Mouse (Mus musculus) common myeloid progenitor, adult 5-6 weeks (primary cell): Measurements from ENCODE around the gene Mms22l. TPM values are rescaled to one million over a fixed set of nuclear protein-coding genes. Genes with fewer than 3 reads are reported as not detected.
"Not testable (repeated sequence)": the region's sequence is repeated elsewhere in the genome, so short reads cannot be mapped to it uniquely, and the experiment has no call there.

Source experiments
- ATAC-seq: replicated peaks from 2 replicates; pipeline ENCODE4 v1.8.0; 2016; ENCODE audit warnings: low read depth, mild to moderate bottlenecking, moderate TSS enrichment, inconsistent platforms; ENCODE audit not compliant: poor library complexity, severe bottlenecking
- total RNA-seq: library from RNA; stranded (forward); fragments of 200-1000, 187-1606 nt; gene quantifications from 2 replicates; pipeline ENCODE4 v1.2.3, GENCODE M21; 2017

Mms22l gene
- total RNA-seq, result 44.5 and 86.6 TPM in 2 replicates

GRCm38 (mm10) chr4:24496116-24496952 is at the start of gene Mms22l:
Mms22l (plus strand) TSS chr4:24496451.
- ATAC-seq, result peak; percentile 97

DNA sequence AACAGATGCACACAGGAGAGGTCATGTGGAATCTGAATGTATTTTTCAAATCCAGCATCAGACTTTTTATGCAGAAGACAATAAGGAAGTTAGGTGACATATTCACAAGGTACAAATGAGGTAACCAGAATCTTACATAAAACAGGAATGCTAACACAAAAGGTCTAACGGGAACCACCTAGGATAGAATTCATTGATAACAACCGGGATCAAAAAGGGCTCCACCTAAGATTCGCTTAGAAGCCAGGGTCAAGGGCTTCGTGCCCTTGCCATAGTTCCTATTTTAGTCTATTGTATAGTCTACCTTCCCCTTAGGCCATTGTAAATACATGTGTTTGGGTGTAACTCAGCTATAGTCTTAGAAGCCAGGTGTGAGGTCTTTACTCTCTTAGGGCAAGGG is 12.2 kb upstream of the Mms22l start:
- not testable (repeated sequence) for ATAC-seq

- ATAC-seq, result no peak; the same call in 1 of the 2 replicates
Measured at GRCm38 (mm10) chr4:24496953-24497319, 685 bp downstream of the Mms22l start.

- no peak for ATAC-seq
Measured at GRCm38 (mm10) chr4:24509195-24509594, 12.9 kb downstream of the Mms22l start.

- ATAC-seq, result no peak
Measured at GRCm38 (mm10) chr4:24536989-24537388, 40.7 kb downstream of the Mms22l start.

GRCm38 (mm10) chr4:24543421-24543820 is 47.2 kb downstream of the Mms22l start:
- no peak for ATAC-seq

GRCm38 (mm10) chr4:24544677-24545151 is 48.5 kb downstream of the Mms22l start:
- no peak for ATAC-seq

- peak; percentile 58; the same call in 1 of the 2 replicates for ATAC-seq
Measured at GRCm38 (mm10) chr4:24556116-24556820, 60.0 kb downstream of the Mms22l start.

DNA sequence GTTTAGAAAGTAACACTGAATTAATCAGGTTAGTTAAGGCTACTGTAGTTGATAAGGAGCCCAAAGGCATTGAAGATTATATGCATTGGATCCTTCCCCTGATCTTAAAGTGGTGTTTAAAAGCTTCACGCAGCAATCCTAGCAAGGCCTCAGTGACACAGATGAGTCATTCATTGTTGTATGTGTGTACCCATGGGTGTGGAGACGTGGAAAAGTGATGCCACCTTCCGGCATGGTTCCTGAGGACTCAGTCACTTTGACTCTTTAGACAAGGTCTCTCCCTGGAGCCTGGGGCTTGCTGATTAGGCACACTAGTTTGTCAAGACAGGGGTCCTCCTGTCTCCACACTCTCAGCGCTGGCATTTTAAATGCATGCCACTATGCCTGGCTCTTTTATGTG is 60.9 kb downstream of the Mms22l start:
- no peak for ATAC-seq

- ATAC-seq, result peak; percentile 54; the same call in 1 of the 2 replicates
Measured at GRCm38 (mm10) chr4:24568026-24568425, 71.8 kb downstream of the Mms22l start.

GRCm38 (mm10) chr4:24568989-24569556 is 72.8 kb downstream of the Mms22l start:
- no peak for ATAC-seq

- peak; percentile 94 for ATAC-seq
Measured at GRCm38 (mm10) chr4:24574276-24574675, 78.0 kb downstream of the Mms22l start.

DNA sequence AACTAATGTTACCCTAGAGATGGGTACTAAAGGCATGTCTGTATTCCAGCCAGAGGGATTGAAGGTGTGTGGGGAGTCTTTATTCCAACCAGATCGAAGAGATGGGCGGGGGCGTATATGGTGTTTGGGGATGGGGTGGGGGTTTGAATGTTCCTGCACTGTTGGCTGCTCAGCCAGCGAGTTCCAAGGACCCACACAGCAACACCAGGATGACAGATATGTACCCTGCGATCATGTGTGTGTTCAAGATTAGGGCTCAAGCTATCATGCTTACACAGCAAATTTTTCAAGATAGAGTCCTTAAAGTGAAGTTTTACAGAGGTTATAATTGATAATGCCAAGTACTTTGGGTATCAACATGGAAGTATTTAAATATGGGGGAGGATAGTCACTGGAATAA is 81.3 kb downstream of the Mms22l start:
- ATAC-seq, result no peak

GRCm38 (mm10) chr4:24582295-24582694 is 86.0 kb downstream of the Mms22l start:
- no peak for ATAC-seq

- ATAC-seq, result no peak
Measured at GRCm38 (mm10) chr4:24583997-24584396, 87.7 kb downstream of the Mms22l start.

DNA sequence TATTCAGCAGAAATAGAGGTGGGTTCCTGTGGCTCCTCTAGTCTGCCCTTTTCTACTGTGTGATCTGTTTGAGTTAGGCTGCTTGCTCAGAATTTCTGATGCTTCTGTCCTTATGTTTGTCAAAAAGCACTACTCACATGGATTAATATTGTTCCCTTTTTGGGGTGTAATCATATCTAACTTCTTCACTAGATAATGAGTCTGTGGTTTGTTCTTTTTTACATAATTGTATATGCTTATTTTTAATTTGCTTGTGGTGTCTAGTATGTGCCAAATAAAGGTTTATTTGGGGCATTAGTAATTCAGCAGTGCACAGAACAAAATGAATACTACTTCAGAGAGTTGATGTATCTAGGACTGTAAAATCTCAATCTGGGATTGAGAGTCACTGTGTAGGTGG is 98.6 kb downstream of the Mms22l start:
- ATAC-seq, result no peak

- peak; percentile 71 for ATAC-seq
Measured at GRCm38 (mm10) chr4:24596942-24597611, 100.8 kb downstream of the Mms22l start.

- ATAC-seq, result no peak
Measured at GRCm38 (mm10) chr4:24598637-24599036, 102.4 kb downstream of the Mms22l start.

- ATAC-seq, result no peak
Measured at GRCm38 (mm10) chr4:24601711-24602110, 105.5 kb downstream of the Mms22l start.

DNA sequence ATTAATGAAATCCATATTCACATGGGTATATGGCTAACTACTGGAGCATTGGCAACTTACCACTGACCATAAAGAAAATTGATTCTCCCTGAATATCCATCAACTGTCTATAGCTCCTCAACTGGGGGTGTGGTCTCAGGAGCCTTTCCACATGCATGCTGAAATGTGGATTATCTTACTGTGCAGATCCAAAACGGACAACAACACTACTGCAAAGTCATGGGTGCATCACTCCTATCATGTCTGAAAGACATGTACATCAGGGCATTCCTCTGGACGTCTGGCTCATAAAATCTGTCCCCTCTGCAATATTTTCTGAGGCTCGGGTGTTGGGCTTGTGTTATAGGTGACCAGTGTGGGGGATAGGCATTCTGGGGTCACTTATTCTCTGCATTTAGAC is 112.8 kb downstream of the Mms22l start:
- no peak for ATAC-seq
